Mouse (Mus musculus): Measurements from ENCODE around the gene Emc9. TPM values are rescaled to one million over a fixed set of nuclear protein-coding genes. Genes with fewer than 3 reads are reported as not detected.

Gene Emc9
- polyA plus RNA-seq, 1 experiment: 45.5 TPM

GRCm38 (mm10) chr14:55579511-55580496 lies 5.3 kb downstream of the Emc9 start:
- Histone ChIP-seq H3K27ac (replicated peaks; ENCODE audit: low read depth, low read length) (no peak overlapping the region), H3K4me1 (ENCODE audit: control insufficient read depth, insufficient read depth, insufficient read length, low read length) (no peaks in the 10 kb centered on the region), H3K4me3 (ENCODE audit: insufficient read depth, low read depth, low read length) (no peak overlapping the region)

GRCm38 (mm10) chr14:55578668-55579269 lies 6.3 kb downstream of the Emc9 start:
- Histone ChIP-seq H3K4me1 (ENCODE audit: control insufficient read depth, insufficient read depth, insufficient read length, low read length) (no peaks in the 10 kb centered on the region), H3K4me3 (ENCODE audit: insufficient read depth, low read depth, low read length) (peak overlapping the region; percentile 87), H3K27ac (replicated peaks; ENCODE audit: low read depth, low read length) (peak overlapping the region; percentile 76)

- no peaks in the 10 kb centered on the region for H3K4me1 ChIP-seq (ENCODE audit: control insufficient read depth, insufficient read depth, insufficient read length, low read length)
- H3K4me3 ChIP-seq (ENCODE audit: insufficient read depth, low read depth, low read length): peak within 1 kb of the TSS; percentile 87
- peak within 1 kb of the TSS; percentile 76 for H3K27ac ChIP-seq (replicated peaks; ENCODE audit: low read depth, low read length)
Observed at GRCm38 (mm10) chr14:55577871-55578667, 7.0 kb downstream of the Emc9 start, which contains the start of gene Psme1. Psme1 (plus strand) TSS chr14:55578123.

- H3K4me1 ChIP-seq (ENCODE audit: control insufficient read depth, insufficient read depth, insufficient read length, low read length): no peaks in the 10 kb centered on the region
- no peak overlapping the region for H3K4me3 ChIP-seq (ENCODE audit: insufficient read depth, low read depth, low read length)
- H3K27ac ChIP-seq (replicated peaks; ENCODE audit: low read depth, low read length): no peak overlapping the region
Observed at GRCm38 (mm10) chr14:55576376-55576775, 8.7 kb downstream of the Emc9 start.

- no peak overlapping the region for H3K4me3 ChIP-seq (ENCODE audit: insufficient read depth, low read depth, low read length)
- H3K4me1 ChIP-seq (ENCODE audit: control insufficient read depth, insufficient read depth, insufficient read length, low read length): no peaks in the 10 kb centered on the region
- no peak overlapping the region for H3K27ac ChIP-seq (replicated peaks; ENCODE audit: low read depth, low read length)
Observed at GRCm38 (mm10) chr14:55575711-55576110, 9.4 kb downstream of the Emc9 start.

GRCm38 (mm10) chr14:55575302-55575701 lies 9.8 kb downstream of the Emc9 start, which contains the start of gene Fitm1:
Fitm1 (plus strand) TSS chr14:55575617.
- no peak within 1 kb of the TSS for H3K4me3 ChIP-seq (ENCODE audit: insufficient read depth, low read depth, low read length)

GRCm38 (mm10) chr14:55571760-55572159 lies 13.3 kb downstream of the Emc9 start:
- no peak overlapping the region for H3K27ac ChIP-seq (replicated peaks; ENCODE audit: low read depth, low read length)
- no peak overlapping the region for H3K4me3 ChIP-seq (ENCODE audit: insufficient read depth, low read depth, low read length)
- no peaks in the 10 kb centered on the region for H3K4me1 ChIP-seq (ENCODE audit: control insufficient read depth, insufficient read depth, insufficient read length, low read length)

More at GRCm38 (mm10) chr14:55575302-55575701, 9.8 kb downstream of the Emc9 start, which contains the start of gene Fitm1:
- Histone ChIP-seq H3K27ac (replicated peaks; ENCODE audit: low read depth, low read length) (no peak within 1 kb of the TSS), H3K4me1 (ENCODE audit: control insufficient read depth, insufficient read depth, insufficient read length, low read length) (no peaks in the 10 kb centered on the region)

- Histone ChIP-seq H3K4me3 (ENCODE audit: insufficient read depth, low read depth, low read length) (no peak overlapping the region), H3K4me1 (ENCODE audit: control insufficient read depth, insufficient read depth, insufficient read length, low read length) (no peaks in the 10 kb centered on the region), H3K27ac (replicated peaks; ENCODE audit: low read depth, low read length) (no peak overlapping the region)
Observed at GRCm38 (mm10) chr14:55570588-55570987, 14.5 kb downstream of the Emc9 start.

GRCm38 (mm10) chr14:55567496-55567895 lies 17.6 kb downstream of the Emc9 start:
- no peak overlapping the region for H3K27ac ChIP-seq (replicated peaks; ENCODE audit: low read depth, low read length)
- no peaks in the 10 kb centered on the region for H3K4me1 ChIP-seq (ENCODE audit: control insufficient read depth, insufficient read depth, insufficient read length, low read length)
- H3K4me3 ChIP-seq (ENCODE audit: insufficient read depth, low read depth, low read length): no peak overlapping the region

GRCm38 (mm10) chr14:55565748-55566147 lies 19.4 kb downstream of the Emc9 start:
- Histone ChIP-seq H3K4me1 (ENCODE audit: control insufficient read depth, insufficient read depth, insufficient read length, low read length) (peaks cover 7% of the 10 kb centered on the region), H3K27ac (replicated peaks; ENCODE audit: low read depth, low read length) (no peak overlapping the region), H3K4me3 (ENCODE audit: insufficient read depth, low read depth, low read length) (no peak overlapping the region)

GRCm38 (mm10) chr14:55563249-55563648 lies 21.9 kb downstream of the Emc9 start:
- peaks cover 7% of the 10 kb centered on the region for H3K4me1 ChIP-seq (ENCODE audit: control insufficient read depth, insufficient read depth, insufficient read length, low read length)
- no peak overlapping the region for H3K4me3 ChIP-seq (ENCODE audit: insufficient read depth, low read depth, low read length)
- no peak overlapping the region for H3K27ac ChIP-seq (replicated peaks; ENCODE audit: low read depth, low read length)

GRCm38 (mm10) chr14:55561860-55562259 lies 23.2 kb downstream of the Emc9 start:
- no peak overlapping the region for H3K27ac ChIP-seq (replicated peaks; ENCODE audit: low read depth, low read length)
- no peak overlapping the region for H3K4me3 ChIP-seq (ENCODE audit: insufficient read depth, low read depth, low read length)

GRCm38 (mm10) chr14:55560202-55561073 lies 24.7 kb downstream of the Emc9 start, which contains the start of gene A730061H03Rik:
A730061H03Rik (minus strand) TSS chr14:55560406.
- Histone ChIP-seq H3K4me3 (ENCODE audit: insufficient read depth, low read depth, low read length) (peak within 1 kb of the TSS; percentile 90), H3K4me1 (ENCODE audit: control insufficient read depth, insufficient read depth, insufficient read length, low read length) (peaks cover 7% of the 10 kb centered on the region), H3K27ac (replicated peaks; ENCODE audit: low read depth, low read length) (peak within 1 kb of the TSS; percentile 98)

More at GRCm38 (mm10) chr14:55561860-55562259, 23.2 kb downstream of the Emc9 start:
- H3K4me1 ChIP-seq (ENCODE audit: control insufficient read depth, insufficient read depth, insufficient read length, low read length): peaks cover 7% of the 10 kb centered on the region

- Histone ChIP-seq H3K27ac (replicated peaks; ENCODE audit: low read depth, low read length) (peak within 1 kb of the TSS; percentile 98), H3K4me1 (ENCODE audit: control insufficient read depth, insufficient read depth, insufficient read length, low read length) (peaks cover 7% of the 10 kb centered on the region)
Observed at GRCm38 (mm10) chr14:55559799-55560201, 25.3 kb downstream of the Emc9 start, which contains the start of gene Dcaf11. Dcaf11 (plus strand) TSS chr14:55560006.

More at GRCm38 (mm10) chr14:55559799-55560201, 25.3 kb downstream of the Emc9 start, which contains the start of gene Dcaf11:
- peak within 1 kb of the TSS; percentile 90 for H3K4me3 ChIP-seq (ENCODE audit: insufficient read depth, low read depth, low read length)
